8 mouse cellular contexts compared by ENCODE assay signal in the genomic region with DNA sequence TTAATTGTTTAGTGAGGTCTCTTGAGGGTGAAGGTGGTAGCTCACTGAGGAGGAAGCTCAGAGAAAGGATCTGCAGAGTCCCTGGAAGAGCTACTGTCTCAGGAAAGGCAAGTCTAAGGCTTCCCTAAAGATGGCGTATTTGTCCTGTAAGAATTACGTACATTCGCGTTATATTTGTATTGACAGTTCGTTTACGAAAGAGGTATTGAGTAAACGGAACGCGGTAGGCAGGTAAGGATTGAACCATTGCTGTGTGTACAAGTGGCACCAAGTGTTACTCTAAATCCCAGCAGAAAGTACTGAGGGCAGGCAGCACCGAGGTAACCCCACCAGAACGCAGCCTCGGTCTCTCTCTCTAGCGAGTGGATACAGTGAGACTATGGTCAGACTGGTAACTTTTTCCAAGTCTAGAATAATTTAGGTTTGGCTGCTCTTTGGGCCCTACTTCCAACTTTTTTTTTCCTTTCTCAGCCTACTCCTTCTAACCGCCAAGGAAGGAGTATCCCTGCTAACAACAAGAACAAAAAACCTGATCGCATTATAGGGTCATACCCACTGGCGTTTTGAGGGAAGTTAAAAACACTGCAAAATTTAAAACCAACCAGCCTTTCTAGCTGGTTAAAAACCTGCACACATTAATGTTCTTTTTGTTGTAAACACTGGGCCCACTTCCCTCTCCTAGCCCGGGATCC. TPM values are rescaled to one million over a fixed set of nuclear protein-coding genes. Genes with fewer than 3 reads are reported as not detected.
DNase-seq lines count a peak whose midpoint lies in the region; ATAC-seq and TF ChIP-seq lines count a peak whose summit lies in the region.

A gene (plus strand): TSS at position 45 of the 692 bp plus-strand sequence.

- no peak for TF ChIP-seq CTCF in cerebellum, adult 2 months (IDR thresholded peaks at IDR 0.05; ENCODE audit: borderline replicate concordance, insufficient read depth, low read depth, low read length)
- peak; percentile 27; the same call in 1 of the 2 replicates for TF ChIP-seq CTCF in stomach, postnatal 0 days (IDR thresholded peaks at IDR 0.05; ENCODE audit: low read depth)

- peak within 1 kb of the TSS; percentile 99 for H3K27ac ChIP-seq in cerebellum, adult 2 months (ENCODE audit: insufficient read depth, low read length)
- H3K27ac ChIP-seq in heart, embryonic 16.5 days (ENCODE audit: low read length) = peak within 1 kb of the TSS; percentile 100
- peak within 1 kb of the TSS; percentile 99 for H3K27ac ChIP-seq in stomach, postnatal 0 days (replicated peaks)

- DNase-seq in cerebellum, adult 2 months = peak; percentile 4 to 25
- no peak for DNase-seq in cerebellum, adult 8-10 months
- DNase-seq in adrenal gland, adult 18-20 months (ENCODE audit: low spot score in 2 of 2) = no peak
- DNase-seq in fat pad, adult 2 months (ENCODE audit: extremely low read depth, low read depth, low spot score) = peak; percentile 34
- DNase-seq in kidney, postnatal 25 days = peak; percentile 24 to 43
- no peak for DNase-seq in stomach, postnatal 0 days (ENCODE audit: low spot score)

- peak within 1 kb of the TSS; percentile 67 for H3K4me3 ChIP-seq in cerebellum, adult 2 months (replicated peaks; ENCODE audit: insufficient read depth, low read depth, low read length)
- H3K4me3 ChIP-seq in heart, embryonic 16.5 days (ENCODE audit: low read length) = peak within 1 kb of the TSS; percentile 92
- H3K4me3 ChIP-seq in stomach, postnatal 0 days (ENCODE audit: low read depth, low read length) = peak within 1 kb of the TSS; percentile 95

- no peaks in the 10 kb centered on the region for H3K9me3 ChIP-seq in heart, embryonic 16.5 days (replicated peaks; ENCODE audit: control insufficient read depth, low read length)
- H3K9me3 ChIP-seq in stomach, postnatal 0 days (ENCODE audit: control insufficient read depth, low read length) = no peaks in the 10 kb centered on the region

- ATAC-seq in heart, embryonic 16.5 days (replicated peaks; ENCODE audit: extremely low read depth, insufficient read depth, low FRiP score) = no peak
- ATAC-seq in megakaryocyte, adult 5-6 weeks (ENCODE audit: poor library complexity, severe bottlenecking) = peak; percentile 22
- peak; percentile 19; the same call in 1 of the 2 replicates for ATAC-seq in stomach, postnatal 0 days (ENCODE audit: low FRiP score, low TSS enrichment)

- peak within 1 kb of the TSS; percentile 78 for H3K4me2 ChIP-seq in heart, embryonic 16.5 days (ENCODE audit: low read depth, low read length)
- peak within 1 kb of the TSS; percentile 67 for H3K4me2 ChIP-seq in stomach, postnatal 0 days (replicated peaks; ENCODE audit: low read depth)

- no peaks in the 10 kb centered on the region; the same call in 1 of the 2 replicates for H3K4me1 ChIP-seq in cerebellum, adult 2 months (ENCODE audit: control insufficient read depth, insufficient read depth, low read length)
- H3K4me1 ChIP-seq in heart, embryonic 16.5 days (ENCODE audit: control insufficient read depth, insufficient read depth, low read length) = peaks cover 18% of the 10 kb centered on the region
- no peaks in the 10 kb centered on the region for H3K4me1 ChIP-seq in stomach, postnatal 0 days (replicated peaks; ENCODE audit: control insufficient read depth, insufficient read depth)

- H3K36me3 ChIP-seq in heart, embryonic 16.5 days (ENCODE audit: control insufficient read depth, insufficient read depth) = no peaks in the 10 kb centered on the region
- no peaks in the 10 kb centered on the region for H3K36me3 ChIP-seq in stomach, postnatal 0 days (ENCODE audit: control insufficient read depth, insufficient read depth, low read length)

- peak within 1 kb of the TSS; percentile 99 for H3K9ac ChIP-seq in heart, embryonic 16.5 days (ENCODE audit: low read length)
- H3K9ac ChIP-seq in stomach, postnatal 0 days (ENCODE audit: low read length) = peak within 1 kb of the TSS; percentile 98

- H3K27me3 ChIP-seq in cerebellum, adult 2 months (ENCODE audit: control insufficient read depth, insufficient read depth, low read length) = no peaks in the 10 kb centered on the region
- no peaks in the 10 kb centered on the region for H3K27me3 ChIP-seq in heart, embryonic 16.5 days (ENCODE audit: control insufficient read depth, insufficient read depth, low read length)
- no peaks in the 10 kb centered on the region for H3K27me3 ChIP-seq in stomach, postnatal 0 days (ENCODE audit: control insufficient read depth, insufficient read depth, low read length)

- no peak for TF ChIP-seq POLR2A in cerebellum, adult 2 months (IDR thresholded peaks at IDR 0.05; ENCODE audit: borderline replicate concordance, insufficient read depth, low read length)

- TF ChIP-seq EP300 in stomach, postnatal 0 days (optimal IDR thresholded peaks at IDR 0.05) = no peak

- 6% methylated on average over 17 of the region's 17 CpGs for WGBS in cerebellum, adult 2 months
- 4% methylated on average over 17 of the region's 17 CpGs for WGBS in heart, embryonic 16.5 days
- 5% methylated on average over 17 of the region's 17 CpGs for WGBS in stomach, postnatal 0 days

RNA-seq across cellular contexts. Expression of the gene that starts here (rescaled TPM):
- 47.1 and 49.5 TPM in 2 replicates for polyA plus RNA-seq in cerebellum, adult 2 months (2012; rRNA removed)
- 100 to 1,000 TPM; 116 to 126 TPM for total RNA-seq in adrenal gland, adult 18-20 months (2021)
- 86.2 and 97.5 TPM in 2 replicates for polyA plus RNA-seq in heart, embryonic 16.5 days (2015; fragmentation: Nextera tagmentation; extraction: Ambion mirVana)
- 62.7 and 69.8 TPM in 2 replicates for total RNA-seq in megakaryocyte, adult 5-6 weeks (2015)
- 164 and 165 TPM in 2 replicates for total RNA-seq in megakaryocyte, adult 5-6 weeks (2017)
- polyA plus RNA-seq in stomach, postnatal 0 days (2015; fragmentation: Nextera tagmentation; extraction: Ambion mirVana) = 40.9 and 52.7 TPM in 2 replicates

Comparison
In these comparisons a context has a peak if more than half of its experiments do, and no peak if none do; other contexts are left out.
1. DNase-seq: peak in cerebellum, adult 2 months (2 of 2), fat pad, adult 2 months (single experiment) and kidney, postnatal 25 days (2 of 2); none in cerebellum, adult 8-10 months (single experiment), adrenal gland, adult 18-20 months (0 of 2) and stomach, postnatal 0 days (single experiment).
2. Peak in every context shown above with its lines, with median percentiles within 50 percentile points of each other: H3K27ac ChIP-seq and H3K4me3 ChIP-seq.